Mouse (Mus musculus) layer of hippocampus, adult 18-20 months (tissue): Measurements from ENCODE around the gene Phb. TPM values are rescaled to one million over a fixed set of nuclear protein-coding genes. Genes with fewer than 3 reads are reported as not detected.
"Not testable (repeated sequence)": the region's sequence is repeated elsewhere in the genome, so short reads cannot be mapped to it uniquely, and the experiment has no call there.

ENCODE experiments used
- DNase-seq, 2 experiments: peaks; one replicate each; pipeline ENCODE4 v3.0.0; 2022; ENCODE audit warnings: low spot score in 2 of 2
- total RNA-seq, 2 experiments: library from RNA; stranded (reverse); gene quantifications; 2 replicates each; pipeline ENCODE4 v1.2.3; 2021

The Phb gene
- total RNA-seq, 2 experiments from 2014 or later, result 99.0 to 102 TPM

GRCm38 (mm10) chr11:95650001-95650400, 16.8 kb upstream of the Phb start:
- no peak for DNase-seq

- no peak for DNase-seq
Observed at GRCm38 (mm10) chr11:95650981-95651380, 15.8 kb upstream of the Phb start.

GRCm38 (mm10) chr11:95657449-95657848, 9.3 kb upstream of the Phb start:
- DNase-seq, result no peak

DNA sequence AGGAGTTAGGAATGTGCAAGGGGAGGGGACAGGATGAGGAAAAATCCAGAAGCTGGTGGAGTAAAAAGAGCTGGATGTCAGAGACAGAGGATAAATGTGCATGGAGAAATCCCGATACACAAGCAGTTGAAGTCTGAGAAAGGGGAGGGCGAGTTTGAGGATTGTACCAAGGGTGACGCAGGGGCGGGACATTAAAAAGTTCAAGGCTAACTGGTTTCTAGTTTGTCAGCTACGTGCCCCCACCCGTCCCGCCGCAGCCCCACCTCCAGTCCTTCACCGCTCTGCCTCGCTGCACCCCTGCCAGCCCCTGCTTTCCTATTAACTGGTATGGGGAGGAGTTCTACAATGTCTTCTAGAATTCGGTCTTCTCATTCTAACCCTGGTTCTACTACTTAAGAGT, 420 bp downstream of the Phb start:
- no peak for DNase-seq

- not testable (repeated sequence) for DNase-seq
Observed at GRCm38 (mm10) chr11:95668086-95668485, 1.3 kb downstream of the Phb start.

GRCm38 (mm10) chr11:95675498-95675897, 8.7 kb downstream of the Phb start:
- DNase-seq, result no peak

- peak in 1 of 2 experiments; percentile 44 for DNase-seq
Observed at GRCm38 (mm10) chr11:95676307-95676706, 9.6 kb downstream of the Phb start.

DNA sequence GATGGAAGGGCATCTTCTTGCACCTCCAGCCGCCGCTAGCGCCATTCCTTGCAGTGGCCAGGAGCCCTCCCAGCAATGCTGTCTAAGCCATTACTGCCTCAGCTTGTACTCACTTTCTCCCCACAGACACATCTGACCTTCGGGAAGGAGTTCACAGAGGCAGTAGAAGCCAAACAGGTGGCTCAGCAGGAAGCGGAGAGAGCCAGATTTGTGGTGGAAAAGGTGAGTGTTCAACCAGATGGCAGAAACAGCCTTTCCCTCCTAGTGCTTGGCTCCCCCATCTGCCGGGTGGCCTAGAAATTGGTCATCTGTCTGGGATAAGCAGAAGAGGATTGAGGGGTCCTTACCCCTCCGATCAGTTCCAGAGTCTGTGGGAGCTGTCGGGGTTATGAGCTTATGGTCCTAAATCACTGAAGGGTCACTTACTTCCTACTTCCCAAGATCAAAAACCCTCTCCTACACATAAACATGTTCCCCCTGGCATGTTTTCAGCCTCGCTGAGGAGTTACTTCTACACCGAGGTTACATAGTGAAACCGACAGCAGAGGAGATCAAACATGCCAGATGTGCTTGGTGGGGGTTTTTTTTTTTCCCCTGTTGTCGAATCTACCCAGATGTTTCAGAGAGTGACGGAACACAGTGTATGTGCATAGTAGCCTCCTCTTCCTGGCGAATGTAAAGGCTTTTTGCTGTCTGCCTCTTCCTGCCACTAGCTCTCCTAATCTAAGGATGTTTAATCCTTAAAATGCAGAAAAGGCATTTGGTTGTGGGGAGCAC, 11.4 kb downstream of the Phb start:
- DNase-seq, result no peak

GRCm38 (mm10) chr11:95681995-95682601, 15.3 kb downstream of the Phb start:
- DNase-seq, result no peak

DNA sequence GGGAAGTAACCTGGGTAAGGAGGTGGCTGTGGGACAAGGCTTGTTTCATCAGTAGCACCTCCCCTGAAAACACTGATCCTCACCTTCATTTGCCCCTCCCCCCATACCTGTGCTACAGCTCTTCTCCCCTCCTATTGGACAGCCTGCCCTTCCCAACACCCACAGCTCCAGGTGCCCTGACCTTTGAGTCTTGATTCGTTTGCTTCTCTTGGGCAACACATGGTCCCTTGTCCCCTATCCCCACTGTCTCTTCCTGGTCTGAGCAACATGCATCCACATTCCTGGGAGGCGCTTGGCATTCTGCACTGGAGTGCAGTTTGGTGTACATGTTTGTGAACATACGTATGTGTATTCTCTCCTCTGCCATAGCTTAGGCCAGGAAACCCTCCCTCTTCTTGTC, 16.2 kb downstream of the Phb start:
- no peak for DNase-seq

DNA sequence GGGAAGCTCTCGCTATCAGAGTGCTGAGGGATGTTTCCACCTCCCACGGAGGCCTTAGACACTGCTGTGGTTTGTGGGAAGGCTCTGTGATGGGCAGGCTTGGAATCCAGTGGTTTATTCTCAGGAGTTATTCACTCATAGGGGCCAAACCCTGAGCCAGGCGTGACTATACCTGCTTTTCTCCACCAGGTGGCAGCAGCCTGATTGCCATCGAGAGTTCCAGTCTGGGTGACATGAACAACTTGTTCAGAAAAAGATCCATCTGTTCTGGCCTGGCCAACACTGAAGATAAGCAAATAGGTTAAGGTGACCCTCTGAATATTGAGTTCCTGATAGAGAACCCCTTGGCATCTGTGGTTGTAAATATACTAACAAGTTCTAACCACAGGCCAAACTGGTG, 19.3 kb downstream of the Phb start:
- DNase-seq, result peak; percentile 62 to 89

DNA sequence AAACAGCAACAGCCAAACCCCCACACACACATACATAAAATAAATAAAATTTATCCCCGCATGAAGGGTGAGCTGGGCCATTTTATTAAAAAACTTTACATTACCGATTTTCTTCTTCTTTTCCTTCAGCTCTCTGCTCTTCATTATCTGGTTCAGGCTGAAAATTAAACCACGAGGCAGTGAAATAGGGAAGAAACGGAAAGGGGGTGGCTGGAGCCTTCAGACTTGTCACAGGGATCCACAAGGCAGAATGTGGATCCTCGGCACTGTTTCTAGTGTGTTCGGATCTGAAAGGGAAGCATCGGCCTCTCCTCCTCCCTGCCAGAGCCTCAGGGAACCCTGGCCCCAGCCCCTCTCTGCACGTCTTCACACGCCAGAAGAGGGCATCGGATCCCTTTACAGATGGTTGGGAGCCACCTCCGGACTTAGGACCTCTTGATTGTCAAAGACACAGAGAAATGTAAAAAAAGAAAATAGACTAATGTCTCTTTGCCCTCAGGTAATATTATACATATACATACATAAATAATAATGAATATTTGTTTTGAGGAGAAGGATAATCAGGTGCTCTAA, 20.4 kb downstream of the Phb start:
- no peak for DNase-seq

DNA sequence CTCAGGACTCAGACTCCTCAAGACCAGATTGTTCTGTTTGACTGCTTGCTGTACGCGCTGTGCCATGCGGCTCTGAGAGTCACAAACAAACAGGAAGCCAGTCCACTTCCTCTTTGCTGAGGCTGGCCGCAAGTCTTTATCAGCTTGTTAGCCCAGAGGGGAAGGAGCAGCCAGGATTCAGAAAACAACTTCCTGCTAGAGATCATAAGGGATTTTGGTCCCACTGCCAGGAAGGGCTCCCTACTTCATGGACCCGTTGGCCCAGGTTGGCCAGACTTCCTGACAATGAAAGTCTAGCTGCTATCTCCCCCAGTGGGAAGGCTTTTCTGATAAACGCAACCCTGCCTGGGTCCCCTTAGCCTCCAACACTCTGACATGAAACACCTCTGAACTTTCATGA, 21.8 kb downstream of the Phb start:
- no peak for DNase-seq

DNA sequence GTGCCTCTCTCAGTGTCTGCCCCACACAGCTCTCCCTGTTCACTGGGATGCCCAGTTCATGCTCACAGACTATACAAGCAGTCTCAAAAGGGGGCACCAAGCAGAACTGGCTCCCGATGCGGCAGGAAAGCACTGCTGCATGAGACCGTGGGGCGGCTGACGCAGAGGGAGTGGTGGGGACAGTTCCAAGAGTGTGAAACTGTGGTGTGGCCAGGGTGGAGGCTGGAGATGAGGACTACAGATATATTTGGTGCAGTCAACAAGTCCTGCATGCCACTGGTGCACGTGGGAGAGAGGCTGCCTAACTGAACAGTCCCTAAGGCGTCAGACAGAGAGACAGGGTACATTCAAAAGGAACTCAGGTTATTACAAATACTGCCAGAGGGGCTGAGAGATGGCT, 22.2 kb downstream of the Phb start:
- DNase-seq, result no peak

DNA sequence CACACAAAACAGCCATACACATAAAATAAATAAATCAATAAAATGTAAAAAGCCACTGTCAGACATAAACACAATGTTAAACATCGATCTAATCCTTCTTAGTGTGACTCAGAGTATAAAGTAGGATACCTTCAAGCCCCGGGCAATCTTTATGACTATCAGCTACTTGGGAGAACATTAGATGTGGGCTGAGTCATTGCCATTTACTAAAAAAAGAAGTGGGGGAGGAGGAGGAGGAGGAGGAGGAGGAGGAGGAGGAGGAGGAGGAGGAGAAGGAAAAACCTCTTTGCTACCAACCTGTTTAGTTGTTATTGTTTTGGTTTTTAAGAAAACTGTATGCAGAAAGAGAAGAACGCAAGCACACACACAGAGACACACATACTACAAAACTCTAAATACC, 22.8 kb downstream of the Phb start:
- DNase-seq, result no peak

DNA sequence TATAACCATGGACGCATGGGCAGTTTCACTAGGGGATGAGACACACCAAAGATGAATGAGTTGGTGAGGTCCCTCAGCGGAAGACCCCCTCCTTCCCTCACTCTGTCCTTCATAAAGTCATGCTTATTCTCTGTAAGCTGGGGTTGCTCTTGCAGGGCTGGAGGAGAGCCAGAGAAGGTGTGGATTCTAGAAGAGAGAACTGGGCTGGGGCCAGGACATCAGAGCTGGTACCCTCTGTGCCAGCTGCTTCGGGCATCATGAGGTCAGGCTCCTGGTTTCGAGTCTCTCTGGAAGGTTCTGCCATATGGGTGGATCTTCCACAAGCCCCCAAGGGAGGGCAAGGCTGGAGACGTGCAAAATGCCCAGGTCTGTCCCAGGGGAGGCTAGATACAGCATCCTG, 31.8 kb downstream of the Phb start:
- DNase-seq, result no peak

- no peak for DNase-seq
Observed at GRCm38 (mm10) chr11:95700778-95701739, 34.3 kb downstream of the Phb start.

DNA sequence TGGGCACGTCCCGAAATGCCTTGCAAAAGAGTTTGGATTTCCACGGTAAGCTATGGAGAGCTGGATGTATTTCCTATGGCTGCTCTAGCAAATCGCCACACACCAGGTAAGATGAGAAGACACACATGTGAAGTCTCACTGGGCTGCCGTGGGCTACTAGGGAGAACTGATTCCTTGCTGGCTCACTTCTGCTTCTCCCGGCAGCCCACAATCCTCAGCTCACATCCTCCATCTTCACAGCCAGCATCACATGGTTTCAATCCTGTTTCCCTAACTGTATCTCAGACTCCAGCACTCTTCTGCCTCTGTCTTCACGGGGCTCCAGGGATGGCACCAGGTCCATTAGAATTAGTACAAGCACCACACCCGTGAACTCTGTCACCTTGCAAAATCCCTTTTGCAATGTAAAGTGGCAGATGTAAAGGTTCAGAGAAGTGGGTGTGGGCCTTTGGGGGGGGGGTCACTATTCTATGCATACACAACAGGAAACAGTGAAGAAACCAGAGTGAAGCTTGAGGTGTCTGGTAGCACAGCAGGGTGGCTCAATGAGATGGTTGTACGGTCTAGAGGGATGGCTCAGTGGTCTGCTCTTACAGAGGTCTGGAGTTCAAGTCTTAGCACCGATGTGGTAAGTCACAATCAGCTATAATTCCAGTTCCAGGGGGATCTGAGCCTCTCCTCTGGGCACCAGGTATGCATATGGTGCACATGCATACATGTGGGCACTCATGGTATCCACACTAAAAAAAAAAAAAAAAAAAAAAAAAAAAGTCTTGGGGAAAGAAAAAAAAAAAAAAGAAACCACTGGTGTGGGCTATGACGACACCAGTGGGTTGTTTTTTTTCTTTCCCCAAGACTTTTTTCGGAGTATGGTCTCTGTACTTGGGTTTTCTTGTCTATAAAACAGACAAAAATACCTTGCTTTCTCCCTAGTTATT, 37.5 kb downstream of the Phb start:
- DNase-seq, result no peak

- peak in 1 of 2 experiments; percentile 29 for DNase-seq
Observed at GRCm38 (mm10) chr11:95704970-95705330, 38.2 kb downstream of the Phb start.

DNA sequence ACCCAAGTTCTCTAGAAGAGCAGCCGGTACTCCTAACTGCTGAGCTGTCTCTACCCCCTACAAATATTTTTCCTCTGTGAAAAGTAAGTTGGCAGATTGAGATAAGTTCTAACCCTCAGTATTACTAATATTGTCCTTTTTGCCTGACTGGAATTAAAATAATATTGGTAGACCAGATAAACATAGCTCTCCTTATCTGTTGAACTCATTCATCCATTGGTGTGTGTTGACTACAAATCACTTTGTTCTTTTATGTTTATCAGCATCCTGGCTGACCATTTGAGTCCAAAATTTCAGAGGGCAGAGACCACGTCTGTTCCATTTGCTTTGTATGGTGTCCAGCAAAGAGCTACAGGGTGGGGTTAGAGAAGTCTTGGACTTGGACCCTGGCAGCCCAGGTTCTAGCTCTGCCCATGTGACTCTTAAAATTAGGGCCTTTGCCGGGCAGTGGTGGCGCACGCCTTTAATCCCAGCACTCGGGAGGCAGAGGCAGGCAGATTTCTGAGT, 42.8 kb downstream of the Phb start:
- DNase-seq, result no peak
